Mouse (Mus musculus): ENCODE results near the gene Kif18b.

DNA sequence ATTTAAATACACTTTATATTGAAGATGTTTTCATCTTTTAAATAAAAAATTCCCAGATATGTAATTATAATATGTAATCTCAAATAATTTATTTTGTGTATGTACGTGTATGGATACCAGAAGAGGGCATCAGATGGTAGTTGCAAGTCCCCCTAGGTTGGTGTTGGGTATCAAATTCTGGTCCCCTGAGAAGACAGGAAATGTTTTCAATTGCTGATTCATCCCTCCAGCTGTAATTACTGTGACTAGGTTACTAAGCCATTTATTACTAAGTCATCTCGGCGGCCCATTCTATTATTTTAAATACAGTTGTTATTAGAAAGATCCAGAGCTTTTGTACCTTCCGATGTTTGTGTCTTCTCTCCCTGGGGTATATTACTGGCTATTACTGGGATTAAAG lies 6.8 kb downstream of the Kif18b start:
- TF ChIP-seq POLR2A (IDR thresholded peaks at IDR 0.05; ENCODE audit: insufficient read depth, low read length) (no peak), EP300 (IDR thresholded peaks at IDR 0.05; ENCODE audit: insufficient read depth, low read depth, low read length) (no peak), CTCF (IDR thresholded peaks at IDR 0.05; ENCODE audit: low read depth, low read length) (no peak)
